Mouse (Mus musculus) embryo, embryonic 9.5 days (tissue): ENCODE data around the gene Mycbpap.
A peak's percentile ranks its signal among the peaks of the same experiment; 100 is the strongest.

Source experiments
- DNase-seq: peaks from one replicate; pipeline ENCODE4 v3.0.0-alpha.2; 2017; ENCODE audit errors: extremely low spot score

Mycbpap gene

DNA sequence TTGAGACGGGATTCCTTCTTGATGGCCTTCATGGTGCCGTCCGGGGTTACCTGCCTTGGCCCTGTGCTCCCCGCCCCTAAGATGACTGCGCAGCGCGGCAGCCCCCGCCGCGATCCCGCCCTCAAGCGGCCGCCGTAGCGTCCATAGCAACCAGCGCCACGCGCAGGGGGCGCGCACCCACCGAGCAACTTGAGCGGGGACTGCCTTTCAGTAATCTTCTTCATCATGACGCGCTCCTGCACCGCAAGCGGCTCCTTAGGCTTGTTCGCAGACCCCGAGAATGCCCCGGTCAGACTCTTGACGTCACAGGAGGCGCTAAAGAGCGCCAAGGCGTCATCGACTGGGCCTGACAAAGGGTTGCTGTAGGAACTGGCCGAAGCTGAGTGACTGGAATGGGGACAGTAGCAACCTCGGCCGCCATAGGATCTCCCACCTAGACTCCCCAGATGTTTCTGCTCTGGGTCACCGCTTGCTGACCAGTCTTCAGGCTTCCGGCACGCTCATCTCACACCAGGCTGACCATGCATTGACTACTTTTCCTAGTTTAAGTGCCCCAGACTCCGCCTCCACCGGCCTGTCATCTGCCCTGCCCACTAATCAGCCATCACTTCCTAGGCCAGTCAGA is at the start of gene Mycbpap:
Gene Mycbpap, minus strand, starts transcription at position 524 of the 625 bp plus-strand sequence.
- peak; percentile 82 for DNase-seq

GRCm38 (mm10) chr11:94570612-94571011 is 49.1 kb upstream of the Mycbpap start:
- DNase-seq: no peak

DNA sequence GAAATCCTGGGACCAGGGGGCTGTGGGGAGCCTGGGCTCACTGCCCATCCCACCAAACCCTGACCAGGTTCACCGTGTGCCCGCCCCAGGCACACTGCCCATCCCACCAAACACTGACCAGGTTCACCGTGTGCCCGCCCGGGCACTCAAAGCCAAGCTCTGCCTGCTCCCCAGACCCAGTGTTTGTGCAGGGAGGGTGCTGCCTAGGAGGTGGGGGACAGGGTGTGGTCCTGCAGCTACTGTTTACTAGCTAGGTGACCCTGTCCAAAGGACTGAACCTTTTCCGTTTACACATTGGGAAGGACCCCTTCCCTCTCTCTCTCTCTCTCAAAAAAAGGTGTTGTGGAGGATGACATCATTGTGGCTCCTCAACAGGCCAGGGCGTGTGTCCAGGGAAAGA is 45.8 kb upstream of the Mycbpap start:
- DNase-seq: no peak

- no peak for DNase-seq
Observed at GRCm38 (mm10) chr11:94566534-94566933, 45.0 kb upstream of the Mycbpap start.

DNA sequence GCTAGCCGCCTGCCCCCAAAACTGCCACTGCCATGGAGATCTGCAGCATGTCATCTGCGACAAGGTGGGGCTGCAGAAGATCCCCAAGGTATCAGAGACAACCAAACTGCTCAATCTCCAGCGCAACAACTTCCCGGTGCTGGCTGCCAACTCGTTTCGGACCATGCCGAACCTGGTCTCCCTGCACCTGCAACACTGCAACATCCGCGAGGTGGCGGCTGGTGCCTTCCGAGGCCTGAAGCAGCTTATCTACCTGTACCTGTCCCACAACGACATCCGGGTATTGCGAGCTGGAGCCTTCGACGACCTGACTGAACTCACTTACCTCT is 43.6 kb upstream of the Mycbpap start:
- DNase-seq: no peak

DNA sequence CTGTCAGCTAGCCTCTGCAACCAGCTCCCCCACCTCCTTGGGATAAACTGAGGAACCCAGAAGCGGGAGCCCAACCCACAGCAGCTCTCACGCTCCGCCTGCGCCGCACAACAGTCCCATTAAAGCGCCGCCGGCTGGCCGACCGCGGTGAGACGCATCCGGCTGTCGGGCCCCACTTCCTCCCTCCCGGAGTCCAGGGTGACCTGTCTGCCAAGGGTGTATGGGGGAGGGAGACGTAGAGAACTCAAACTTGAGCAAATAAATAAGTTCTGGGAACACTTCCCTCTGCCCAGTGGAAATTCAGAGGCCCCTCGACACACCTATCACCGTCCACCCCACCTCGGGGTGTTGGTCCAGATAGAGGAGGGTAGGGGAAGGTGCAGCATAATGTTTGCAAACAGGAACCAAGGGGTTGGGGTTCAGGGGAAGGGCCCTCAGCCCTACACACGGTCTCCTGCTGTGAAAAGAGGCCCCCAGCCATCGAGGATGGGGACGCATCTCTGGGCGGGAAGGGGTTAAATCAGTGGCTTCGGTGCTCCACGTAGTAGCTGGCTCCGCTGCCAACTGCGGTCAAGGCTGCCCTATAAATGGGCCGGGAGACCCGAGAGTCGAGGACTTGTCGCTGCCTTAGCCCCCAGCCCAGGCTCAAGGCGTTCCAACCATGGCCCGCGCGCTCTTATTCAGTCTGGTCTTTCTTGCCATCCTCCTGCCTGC is 43.1 kb upstream of the Mycbpap start, which contains the start of gene Chad:
Gene Chad, plus strand, starts transcription at position 611 of the 714 bp plus-strand sequence.
- peak; percentile 31 for DNase-seq

DNA sequence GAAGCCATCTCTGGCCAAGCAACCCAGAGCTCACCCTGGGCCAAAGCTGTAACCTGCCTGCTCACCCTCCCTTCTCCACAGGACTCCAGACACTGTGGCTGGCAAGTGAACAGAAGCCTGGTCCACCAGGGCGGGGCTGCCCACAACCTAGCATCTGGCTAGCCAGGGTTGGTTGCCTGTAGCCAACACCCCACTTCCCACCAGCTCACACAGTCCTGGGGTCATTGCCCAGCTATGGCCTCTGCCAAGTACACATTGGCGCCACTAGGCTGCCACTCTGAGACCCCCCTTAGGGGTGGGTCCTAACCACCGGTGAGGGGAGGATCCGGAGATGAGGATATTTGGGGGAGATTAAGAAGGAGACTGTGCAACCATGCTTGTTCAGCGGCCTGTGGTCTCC is 42.3 kb upstream of the Mycbpap start:
- no peak for DNase-seq

- DNase-seq: no peak
Observed at GRCm38 (mm10) chr11:94563383-94563782, 41.8 kb upstream of the Mycbpap start.

GRCm38 (mm10) chr11:94558226-94558625 is 36.7 kb upstream of the Mycbpap start:
- DNase-seq: no peak

DNA sequence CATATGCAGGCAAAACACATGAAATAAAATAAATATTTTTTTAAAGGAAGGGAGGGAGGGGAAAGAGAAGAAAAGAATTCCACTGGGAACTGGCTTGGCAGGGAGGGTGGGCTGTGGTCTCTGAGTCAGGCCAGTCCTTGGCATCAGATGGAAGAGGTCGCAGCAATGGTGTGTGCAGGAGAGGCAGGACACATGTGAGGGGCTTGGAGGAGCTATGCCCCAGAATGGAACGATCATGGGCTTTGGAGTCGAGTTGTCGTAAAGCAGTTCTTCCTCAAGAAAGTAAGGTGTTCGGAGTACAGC is 28.9 kb upstream of the Mycbpap start:
- no peak for DNase-seq

DNA sequence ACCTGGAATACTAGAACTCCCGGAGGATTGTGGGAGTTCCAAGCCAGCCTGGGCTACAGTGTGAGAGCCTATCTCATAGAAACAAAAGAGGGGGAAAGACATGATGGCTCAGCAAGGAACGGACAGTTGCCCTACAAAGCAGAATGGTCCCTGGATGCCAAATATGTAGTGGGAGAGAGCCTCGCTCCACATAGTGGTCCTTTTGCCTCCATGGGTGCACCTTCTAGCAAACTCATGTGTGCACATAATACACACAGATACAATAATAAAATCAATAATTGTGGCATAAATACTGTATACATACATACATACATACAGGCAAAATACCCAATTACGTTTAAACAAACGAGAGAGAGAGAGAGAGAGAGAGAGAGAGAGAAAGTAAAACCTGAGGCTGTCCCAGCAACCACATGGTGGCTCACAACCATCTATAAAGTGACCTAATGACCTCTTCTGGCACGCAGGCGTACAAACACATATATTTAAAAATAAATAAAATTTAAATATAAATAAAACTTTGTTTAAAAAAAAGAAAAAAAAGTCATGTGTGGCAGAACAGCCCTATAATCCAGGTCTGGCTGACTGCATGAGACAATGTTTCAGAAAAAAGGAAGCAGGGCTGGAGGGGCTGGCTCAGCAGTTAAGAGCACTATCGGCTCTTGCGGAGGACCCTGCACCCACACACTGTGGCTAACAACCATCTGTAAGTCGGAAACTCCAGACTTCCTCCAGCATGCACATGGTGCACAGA is 28.3 kb upstream of the Mycbpap start:
- DNase-seq: no peak

GRCm38 (mm10) chr11:94548888-94549690 is 27.5 kb upstream of the Mycbpap start, which contains the start of gene Rsad1:
Rsad1 (minus strand) TSS chr11:94549255.
- peak; percentile 93 for DNase-seq

- no peak for DNase-seq
Observed at GRCm38 (mm10) chr11:94548041-94548784, 26.7 kb upstream of the Mycbpap start.

- DNase-seq: no peak
Observed at GRCm38 (mm10) chr11:94547271-94547670, 25.7 kb upstream of the Mycbpap start.

- no peak for DNase-seq
Observed at GRCm38 (mm10) chr11:94546381-94546780, 24.8 kb upstream of the Mycbpap start.

DNA sequence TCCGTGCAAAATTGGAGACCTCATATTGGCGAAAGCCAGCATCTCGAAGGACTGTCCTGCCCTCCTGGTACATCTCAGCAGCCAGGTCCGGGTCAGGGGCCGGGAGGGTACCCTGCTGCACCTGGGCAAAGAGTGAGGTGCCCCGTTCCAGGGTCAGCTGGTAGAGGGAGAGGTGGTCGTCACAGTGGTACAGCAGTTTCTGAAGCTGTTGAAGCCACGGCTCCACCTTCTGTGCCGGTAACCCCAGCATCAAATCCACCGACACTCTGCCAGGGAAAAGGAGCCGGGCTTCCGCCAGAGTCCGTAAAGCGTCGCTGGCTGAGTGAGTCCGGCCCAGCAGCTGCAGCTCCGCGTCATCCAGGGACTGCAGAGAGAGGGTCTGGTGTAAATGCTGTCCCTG is 22.9 kb upstream of the Mycbpap start:
- no peak for DNase-seq

GRCm38 (mm10) chr11:94543932-94544331 is 22.4 kb upstream of the Mycbpap start:
- DNase-seq: peak; percentile 68

- DNase-seq: no peak
Observed at GRCm38 (mm10) chr11:94543344-94543743, 21.8 kb upstream of the Mycbpap start.

DNA sequence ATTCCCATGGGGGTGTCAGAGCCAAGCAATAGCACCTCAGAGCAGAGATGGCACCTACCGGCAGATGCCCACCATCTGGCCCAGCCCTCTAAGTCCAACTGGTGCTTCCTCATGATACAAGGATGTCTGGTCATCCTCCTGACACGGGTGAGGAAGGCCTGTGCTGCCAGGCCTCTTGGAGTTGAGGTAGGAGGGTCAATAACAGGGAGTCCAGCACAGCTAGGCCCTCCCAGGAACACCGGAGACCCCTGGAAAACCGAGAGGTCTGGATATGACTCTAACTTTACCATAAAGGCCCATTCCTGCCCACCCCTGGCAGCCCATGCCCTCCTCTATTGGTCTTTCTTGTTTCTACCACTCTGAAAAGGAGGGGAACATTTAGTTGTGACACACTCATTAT is 20.9 kb upstream of the Mycbpap start:
- no peak for DNase-seq

DNA sequence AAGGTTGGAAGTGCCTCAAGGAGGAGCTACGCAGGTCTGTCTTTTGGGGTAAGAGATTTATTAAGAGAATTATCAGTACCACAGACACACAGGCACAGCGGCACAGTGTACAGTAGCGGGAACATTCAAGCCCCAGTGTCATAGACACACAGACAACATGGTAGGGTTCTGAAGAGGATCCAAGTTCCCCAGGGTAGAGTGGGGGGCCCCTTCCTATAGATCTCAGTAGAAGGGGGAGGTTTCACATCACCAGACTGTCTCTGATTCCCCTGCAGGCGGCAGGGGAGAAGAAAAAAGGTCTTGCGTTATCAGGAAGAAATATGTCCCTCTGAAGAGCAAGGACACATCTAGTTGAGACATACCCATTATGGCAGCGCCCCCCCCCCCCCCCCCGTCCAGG is 18.2 kb upstream of the Mycbpap start:
- DNase-seq: no peak

DNA sequence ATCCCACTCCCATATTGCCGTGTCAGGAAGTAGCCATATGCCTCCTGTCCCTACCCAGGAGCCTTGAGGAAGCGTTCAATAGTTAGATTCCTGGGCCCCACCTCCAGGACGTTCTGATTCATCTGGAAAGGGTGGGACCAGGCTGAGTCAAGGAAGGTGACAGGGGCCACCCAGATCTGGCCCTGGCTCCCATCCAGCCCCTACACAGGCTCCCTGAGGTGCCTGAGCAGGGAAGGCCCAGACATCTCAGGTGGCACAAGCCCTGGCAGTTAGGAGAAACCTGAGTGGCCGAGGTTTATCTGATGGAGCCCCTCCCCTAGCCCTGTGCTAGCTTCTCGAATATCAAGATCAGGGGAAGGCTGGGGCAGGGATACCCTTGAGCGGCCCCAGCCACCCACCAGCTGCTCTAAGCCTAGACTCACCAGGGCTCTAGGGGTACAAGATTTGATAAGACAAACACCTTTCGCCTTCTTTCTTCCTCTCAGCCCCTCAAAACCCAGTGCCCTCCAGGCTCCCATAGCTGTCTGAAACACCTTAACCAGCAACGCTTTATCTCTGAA is 17.3 kb upstream of the Mycbpap start:
- DNase-seq: no peak
